Mouse (Mus musculus): ENCODE results near the gene Gm42669. TPM values are rescaled to one million over a fixed set of nuclear protein-coding genes. Genes with fewer than 3 reads are reported as not detected.

Gm42669 gene
- polyA plus RNA-seq (2014; fragmentation: Nextera tagmentation; extraction: Ambion mirVana) = 0.18 and 0.31 TPM in 2 replicates

GRCm38 (mm10) chr5:107507321-107507720 is at the start of gene Gm42669:
Gm42669 (plus strand) TSS chr5:107507621.
- ATAC-seq (ENCODE audit: low FRiP score) (no peak), DNase-seq (ENCODE audit: low spot score, missing footprints) (peak; percentile 4)
- 83% methylated on average over 4 of the region's 4 CpGs for WGBS
- Histone ChIP-seq H3K9me3 (ENCODE audit: control insufficient read depth, low read length) (no peaks in the 10 kb centered on the region), H3K27ac (ENCODE audit: low read depth, low read length) (no peak within 1 kb of the TSS), H3K4me2 (no peak within 1 kb of the TSS), H3K9ac (ENCODE audit: low read length) (no peak within 1 kb of the TSS), H3K4me3 (ENCODE audit: low read depth, low read length) (no peak within 1 kb of the TSS), H3K4me1 (ENCODE audit: control insufficient read depth, insufficient read depth, low read length) (no peaks in the 10 kb centered on the region), H3K36me3 (ENCODE audit: control insufficient read depth, insufficient read depth, low read length) (no peaks in the 10 kb centered on the region), H3K27me3 (ENCODE audit: control insufficient read depth, insufficient read depth, low read length) (no peaks in the 10 kb centered on the region)

GRCm38 (mm10) chr5:107462147-107463076 is 45.0 kb upstream of the Gm42669 start:
- WGBS = 88% methylated on average over 4 of the region's 4 CpGs
- H3K4me1 ChIP-seq (ENCODE audit: control insufficient read depth, insufficient read depth, low read length) = no peaks in the 10 kb centered on the region
- H3K4me3 ChIP-seq (ENCODE audit: low read depth, low read length) = no peak overlapping the region
- DNase-seq (ENCODE audit: low spot score, missing footprints) (no peak), ATAC-seq (ENCODE audit: low FRiP score) (no peak)
- H3K27ac ChIP-seq (ENCODE audit: low read depth, low read length) = no peak overlapping the region
- H3K9me3 ChIP-seq (ENCODE audit: control insufficient read depth, low read length) = no peaks in the 10 kb centered on the region
- H3K4me2 ChIP-seq = no peak overlapping the region
- no peak overlapping the region for H3K9ac ChIP-seq (ENCODE audit: low read length)
- H3K27me3 ChIP-seq (ENCODE audit: control insufficient read depth, insufficient read depth, low read length) = no peaks in the 10 kb centered on the region
- H3K36me3 ChIP-seq (ENCODE audit: control insufficient read depth, insufficient read depth, low read length) = no peaks in the 10 kb centered on the region

GRCm38 (mm10) chr5:107466501-107466900 is 40.9 kb upstream of the Gm42669 start:
- ATAC-seq (ENCODE audit: low FRiP score) = no peak

GRCm38 (mm10) chr5:107467098-107467497 is 40.3 kb upstream of the Gm42669 start:
- Histone ChIP-seq H3K4me3 (ENCODE audit: low read depth, low read length) (no peak overlapping the region), H3K4me2 (no peak overlapping the region), H3K4me1 (ENCODE audit: control insufficient read depth, insufficient read depth, low read length) (no peaks in the 10 kb centered on the region), H3K36me3 (ENCODE audit: control insufficient read depth, insufficient read depth, low read length) (peaks cover 2% of the 10 kb centered on the region; the same call in 1 of the 2 replicates), H3K27ac (ENCODE audit: low read depth, low read length) (no peak overlapping the region), H3K27me3 (ENCODE audit: control insufficient read depth, insufficient read depth, low read length) (no peaks in the 10 kb centered on the region), H3K9me3 (ENCODE audit: control insufficient read depth, low read length) (no peaks in the 10 kb centered on the region), H3K9ac (ENCODE audit: low read length) (no peak overlapping the region)
- WGBS = 78% methylated on average over 4 of the region's 4 CpGs
- no peak for ATAC-seq (ENCODE audit: low FRiP score)
- DNase-seq (ENCODE audit: low spot score, missing footprints) = no peak

More at GRCm38 (mm10) chr5:107466501-107466900, 40.9 kb upstream of the Gm42669 start:
- no peak overlapping the region for H3K9ac ChIP-seq (ENCODE audit: low read length)
- H3K27me3 ChIP-seq (ENCODE audit: control insufficient read depth, insufficient read depth, low read length) = no peaks in the 10 kb centered on the region
- H3K4me2 ChIP-seq = no peak overlapping the region
- 37% methylated on average over 5 of the region's 5 CpGs for WGBS
- no peaks in the 10 kb centered on the region for H3K9me3 ChIP-seq (ENCODE audit: control insufficient read depth, low read length)
- H3K4me1 ChIP-seq (ENCODE audit: control insufficient read depth, insufficient read depth, low read length) = no peaks in the 10 kb centered on the region
- H3K4me3 ChIP-seq (ENCODE audit: low read depth, low read length) = no peak overlapping the region
- H3K36me3 ChIP-seq (ENCODE audit: control insufficient read depth, insufficient read depth, low read length) = peaks cover 2% of the 10 kb centered on the region; the same call in 1 of the 2 replicates
- no peak for DNase-seq (ENCODE audit: low spot score, missing footprints)
- no peak overlapping the region for H3K27ac ChIP-seq (ENCODE audit: low read depth, low read length)

GRCm38 (mm10) chr5:107470600-107471329 is 36.7 kb upstream of the Gm42669 start:
- H3K4me3 ChIP-seq (ENCODE audit: low read depth, low read length) = no peak overlapping the region

GRCm38 (mm10) chr5:107480194-107480593 is 27.2 kb upstream of the Gm42669 start:
- 94% methylated on average over 2 of the region's 2 CpGs for whole genome bisulfite sequencing
- ATAC-seq (ENCODE audit: low FRiP score) (no peak), DNase-seq (ENCODE audit: low spot score, missing footprints) (no peak)

More at GRCm38 (mm10) chr5:107470600-107471329, 36.7 kb upstream of the Gm42669 start:
- Histone ChIP-seq H3K27ac (ENCODE audit: low read depth, low read length) (no peak overlapping the region; the same call in 1 of the 2 replicates), H3K36me3 (ENCODE audit: control insufficient read depth, insufficient read depth, low read length) (peaks cover 2% of the 10 kb centered on the region; the same call in 1 of the 2 replicates), H3K4me2 (no peak overlapping the region), H3K9me3 (ENCODE audit: control insufficient read depth, low read length) (no peaks in the 10 kb centered on the region; the same call in 1 of the 2 replicates), H3K9ac (ENCODE audit: low read length) (no peak overlapping the region), H3K27me3 (ENCODE audit: control insufficient read depth, insufficient read depth, low read length) (no peaks in the 10 kb centered on the region), H3K4me1 (ENCODE audit: control insufficient read depth, insufficient read depth, low read length) (no peaks in the 10 kb centered on the region)
- ATAC-seq (ENCODE audit: low FRiP score) (no peak), DNase-seq (ENCODE audit: low spot score, missing footprints) (no peak)
- 82% methylated on average over 10 of the region's 10 CpGs for WGBS

GRCm38 (mm10) chr5:107488996-107489395 is 18.4 kb upstream of the Gm42669 start:
- H3K27ac ChIP-seq (ENCODE audit: low read depth, low read length) = no peak overlapping the region
- H3K9ac ChIP-seq (ENCODE audit: low read length) = no peak overlapping the region
- H3K4me2 ChIP-seq = no peak overlapping the region
- ATAC-seq (ENCODE audit: low FRiP score) (peak; percentile 33; the same call in 1 of the 2 replicates), DNase-seq (ENCODE audit: low spot score, missing footprints) (no peak)
- H3K4me1 ChIP-seq (ENCODE audit: control insufficient read depth, insufficient read depth, low read length) = no peaks in the 10 kb centered on the region
- H3K36me3 ChIP-seq (ENCODE audit: control insufficient read depth, insufficient read depth, low read length) = no peaks in the 10 kb centered on the region
- H3K4me3 ChIP-seq (ENCODE audit: low read depth, low read length) = no peak overlapping the region
- H3K9me3 ChIP-seq (ENCODE audit: control insufficient read depth, low read length) = no peaks in the 10 kb centered on the region
- H3K27me3 ChIP-seq (ENCODE audit: control insufficient read depth, insufficient read depth, low read length) = no peaks in the 10 kb centered on the region
- WGBS = 83% methylated on average over 4 of the region's 4 CpGs

More at GRCm38 (mm10) chr5:107480194-107480593, 27.2 kb upstream of the Gm42669 start:
- Histone ChIP-seq H3K27me3 (ENCODE audit: control insufficient read depth, insufficient read depth, low read length) (no peaks in the 10 kb centered on the region), H3K4me3 (ENCODE audit: low read depth, low read length) (no peak overlapping the region), H3K36me3 (ENCODE audit: control insufficient read depth, insufficient read depth, low read length) (no peaks in the 10 kb centered on the region), H3K9me3 (ENCODE audit: control insufficient read depth, low read length) (no peaks in the 10 kb centered on the region; the same call in 1 of the 2 replicates), H3K27ac (ENCODE audit: low read depth, low read length) (no peak overlapping the region), H3K4me1 (ENCODE audit: control insufficient read depth, insufficient read depth, low read length) (peaks cover 3% of the 10 kb centered on the region; the same call in 1 of the 2 replicates), H3K9ac (ENCODE audit: low read length) (no peak overlapping the region), H3K4me2 (no peak overlapping the region)

GRCm38 (mm10) chr5:107491036-107491435 is 16.4 kb upstream of the Gm42669 start:
- WGBS = 77% methylated on average over 9 of the region's 9 CpGs
- no peak for ATAC-seq (ENCODE audit: low FRiP score)

More at GRCm38 (mm10) chr5:107491036-107491435, 16.4 kb upstream of the Gm42669 start:
- no peak overlapping the region for H3K9ac ChIP-seq (ENCODE audit: low read length)
- H3K4me1 ChIP-seq (ENCODE audit: control insufficient read depth, insufficient read depth, low read length) = no peaks in the 10 kb centered on the region
- H3K27me3 ChIP-seq (ENCODE audit: control insufficient read depth, insufficient read depth, low read length) = no peaks in the 10 kb centered on the region
- no peak overlapping the region for H3K27ac ChIP-seq (ENCODE audit: low read depth, low read length)
- no peaks in the 10 kb centered on the region for H3K36me3 ChIP-seq (ENCODE audit: control insufficient read depth, insufficient read depth, low read length)
- H3K4me2 ChIP-seq = no peak overlapping the region
- no peak overlapping the region for H3K4me3 ChIP-seq (ENCODE audit: low read depth, low read length)
- DNase-seq (ENCODE audit: low spot score, missing footprints) = no peak
- H3K9me3 ChIP-seq (ENCODE audit: control insufficient read depth, low read length) = no peaks in the 10 kb centered on the region
